Mouse (Mus musculus) embryonic facial prominence, embryonic 10.5 days (tissue): ENCODE data around the gene Car12. TPM values are rescaled to one million over a fixed set of nuclear protein-coding genes. Genes with fewer than 3 reads are reported as not detected.

Source experiments
- DNase-seq: peaks from one replicate; pipeline ENCODE4 v3.0.0-alpha.2; 2017; ENCODE audit warnings: low spot score
- H3K27ac ChIP-seq: fragments of 300-500 bp; sonication (generic); replicated peaks from 2 replicates; pipeline ENCODE4 v1.5.1; 2016; ENCODE audit warnings: mild to moderate bottlenecking
- H3K27me3 ChIP-seq: fragments of 300-500 bp; sonication (generic); replicated peaks from 2 replicates; pipeline ENCODE4 v1.6.1; 2016; ENCODE audit warnings: low read depth, mild to moderate bottlenecking; ENCODE audit not compliant: poor library complexity, severe bottlenecking
- H3K36me3 ChIP-seq: fragments of 300-500 bp; sonication (generic); replicated peaks from 2 replicates; pipeline ENCODE4 v1.6.1; 2016; ENCODE audit warnings: mild to moderate bottlenecking, moderate library complexity
- H3K4me1 ChIP-seq: fragments of 300-500 bp; sonication (generic); 2 replicates; pipeline ENCODE4 v1.6.1; 2016
- H3K4me3 ChIP-seq: fragments of 300-500 bp; sonication (generic); 2 replicates; pipeline ENCODE4 v1.5.1; 2016; ENCODE audit warnings: mild to moderate bottlenecking, moderate library complexity
- H3K9me3 ChIP-seq: fragments of 300-500 bp; sonication (generic); 2 replicates; pipeline ENCODE4 v1.6.1; 2016; ENCODE audit warnings: mild to moderate bottlenecking
- WGBS: fragments of 180-500 bp; shearing (Covaris S2); methylation state at CpG from one replicate; pipeline ENCODE4 v1.1.7; 2016; 5-methylcytosine and 5-hydroxymethylcytosine counted together
- polyA plus RNA-seq: library from polyadenylated mRNA; unstranded; fragments of >200 nt; fragmentation: Nextera tagmentation; extraction: Ambion mirVana; gene quantifications from 2 replicates; pipeline ENCODE4 v1.2.1, GENCODE M21; 2016

The Car12 gene
- polyA plus RNA-seq, 1 experiment from 2014 or later: 6.5 TPM

GRCm38 (mm10) chr9:66720686-66721450 lies 7.4 kb downstream of the Car12 start:
- WGBS: 90% methylated on average over 8 of the region's 8 CpGs
- Histone ChIP-seq H3K36me3 (no peaks in the 10 kb centered on the region), H3K4me3 (no peak overlapping the region), H3K9me3 (no peaks in the 10 kb centered on the region), H3K4me1 (peaks cover 19% of the 10 kb centered on the region), H3K27ac (peak overlapping the region; percentile 10; the same call in 1 of the 2 replicates), H3K27me3 (peaks cover 6% of the 10 kb centered on the region; the same call in 1 of the 2 replicates)
- no peak for DNase-seq

GRCm38 (mm10) chr9:66722187-66722868 lies 8.8 kb downstream of the Car12 start:
- Histone ChIP-seq H3K27ac (peak overlapping the region; percentile 68), H3K36me3 (no peaks in the 10 kb centered on the region), H3K4me1 (peaks cover 31% of the 10 kb centered on the region), H3K27me3 (no peaks in the 10 kb centered on the region), H3K9me3 (no peaks in the 10 kb centered on the region), H3K4me3 (no peak overlapping the region)
- peak; percentile 65 for DNase-seq
- WGBS: 68% methylated on average over 5 of the region's 5 CpGs

- 38% methylated on average over 5 of the region's 5 CpGs for whole genome bisulfite sequencing
- peak overlapping the region; percentile 68 for H3K27ac ChIP-seq
- H3K4me1 ChIP-seq: peaks cover 36% of the 10 kb centered on the region
- no peaks in the 10 kb centered on the region for H3K36me3 ChIP-seq
- H3K4me3 ChIP-seq: no peak overlapping the region
- no peaks in the 10 kb centered on the region for H3K9me3 ChIP-seq
- DNase-seq: no peak
- H3K27me3 ChIP-seq: no peaks in the 10 kb centered on the region
Observed at GRCm38 (mm10) chr9:66722869-66723272, 9.4 kb downstream of the Car12 start.

DNA sequence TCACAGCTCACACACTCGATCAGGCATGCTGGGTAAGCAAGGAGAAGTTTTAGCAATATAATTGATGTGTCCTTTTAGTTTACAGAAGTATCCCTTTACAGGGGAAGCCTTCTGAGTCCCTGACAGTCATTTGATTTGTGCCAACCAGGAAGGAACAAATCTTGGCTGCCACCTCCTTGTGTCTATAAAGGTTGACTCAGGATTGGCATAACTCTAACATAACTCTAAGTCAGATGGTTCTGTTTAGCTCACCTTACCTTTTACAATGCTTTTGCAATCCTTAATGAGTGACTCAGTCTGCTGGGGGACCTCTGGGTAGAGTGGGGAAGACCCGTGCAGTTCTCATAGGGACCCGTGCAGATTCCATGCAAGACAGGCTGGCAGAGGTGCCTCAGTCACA lies 12.1 kb downstream of the Car12 start:
- Histone ChIP-seq H3K9me3 (no peaks in the 10 kb centered on the region), H3K4me1 (peaks cover 40% of the 10 kb centered on the region), H3K36me3 (no peaks in the 10 kb centered on the region), H3K27ac (no peak overlapping the region), H3K27me3 (no peaks in the 10 kb centered on the region), H3K4me3 (no peak overlapping the region)
- no peak for DNase-seq
- WGBS: 87% methylated on average over 3 of the region's 3 CpGs

DNA sequence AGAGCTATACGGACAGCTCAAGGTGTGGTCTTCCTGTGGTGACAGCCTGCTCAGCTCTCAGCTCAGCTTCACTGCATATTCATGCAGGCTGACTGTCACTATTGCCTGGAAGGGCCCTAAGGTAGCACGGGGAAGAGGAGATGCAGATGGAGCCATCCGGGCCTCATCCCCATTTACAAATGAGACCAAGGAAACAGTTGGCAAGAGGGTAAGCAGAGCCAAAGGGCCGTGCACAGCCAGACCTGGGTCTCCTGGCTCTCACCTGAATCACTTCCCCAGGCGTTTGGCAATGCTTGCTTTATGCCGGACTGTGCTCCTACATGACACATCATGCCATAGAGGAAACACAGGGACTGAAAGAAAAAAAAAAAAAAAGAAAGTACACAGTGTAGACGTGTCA lies 13.8 kb downstream of the Car12 start:
- Histone ChIP-seq H3K27ac (no peak overlapping the region), H3K4me3 (no peak overlapping the region), H3K9me3 (no peaks in the 10 kb centered on the region), H3K27me3 (no peaks in the 10 kb centered on the region), H3K36me3 (no peaks in the 10 kb centered on the region), H3K4me1 (peaks cover 39% of the 10 kb centered on the region)
- 74% methylated on average over 7 of the region's 7 CpGs for WGBS
- DNase-seq: no peak

DNA sequence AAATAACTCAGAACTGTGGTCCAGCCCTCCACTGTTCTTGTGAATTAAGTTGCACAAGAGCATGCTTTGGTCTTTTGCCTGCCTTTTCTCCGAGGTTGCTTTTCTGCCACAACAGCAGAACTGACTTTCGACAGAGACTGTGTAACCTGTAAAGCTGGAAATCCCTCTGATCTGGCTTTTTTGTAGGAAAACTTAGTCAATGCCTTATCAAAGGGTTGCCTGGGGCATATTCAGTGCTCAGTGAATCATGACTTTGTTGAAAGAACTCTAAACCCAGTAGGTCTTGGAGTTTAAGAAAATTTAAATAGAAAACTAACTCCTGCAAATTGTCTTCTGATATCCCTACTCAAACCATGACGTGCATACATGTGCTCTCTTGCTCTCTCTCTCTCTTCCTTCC lies 17.1 kb downstream of the Car12 start:
- no peaks in the 10 kb centered on the region for H3K9me3 ChIP-seq
- no peaks in the 10 kb centered on the region for H3K36me3 ChIP-seq
- WGBS: 54% methylated on average over 3 of the region's 3 CpGs
- H3K27me3 ChIP-seq: no peaks in the 10 kb centered on the region
- no peak for DNase-seq
- no peak overlapping the region for H3K4me3 ChIP-seq
- H3K4me1 ChIP-seq: peaks cover 35% of the 10 kb centered on the region
- no peak overlapping the region for H3K27ac ChIP-seq

GRCm38 (mm10) chr9:66731284-66731683 lies 17.8 kb downstream of the Car12 start:
- Histone ChIP-seq H3K36me3 (no peaks in the 10 kb centered on the region), H3K4me3 (no peak overlapping the region), H3K27ac (no peak overlapping the region), H3K4me1 (peaks cover 33% of the 10 kb centered on the region), H3K9me3 (no peaks in the 10 kb centered on the region), H3K27me3 (no peaks in the 10 kb centered on the region)
- WGBS: 83% methylated on average over 7 of the region's 7 CpGs
- no peak for DNase-seq

- Histone ChIP-seq H3K4me1 (peaks cover 17% of the 10 kb centered on the region), H3K36me3 (no peaks in the 10 kb centered on the region), H3K27ac (0 out of 2 replicates have a peak overlapping the region, but pooled peaks have one; percentile 35)
Observed at GRCm38 (mm10) chr9:66732791-66733691, 19.6 kb downstream of the Car12 start.

GRCm38 (mm10) chr9:66734568-66734967 lies 21.1 kb downstream of the Car12 start:
- H3K9me3 ChIP-seq: no peaks in the 10 kb centered on the region
- no peak overlapping the region for H3K27ac ChIP-seq
- H3K27me3 ChIP-seq: no peaks in the 10 kb centered on the region
- 89% methylated on average over 6 of the region's 6 CpGs for WGBS
- H3K4me1 ChIP-seq: peaks cover 16% of the 10 kb centered on the region
- no peaks in the 10 kb centered on the region for H3K36me3 ChIP-seq
- no peak overlapping the region for H3K4me3 ChIP-seq
- no peak for DNase-seq

More at GRCm38 (mm10) chr9:66732791-66733691, 19.6 kb downstream of the Car12 start:
- Histone ChIP-seq H3K27me3 (no peaks in the 10 kb centered on the region), H3K4me3 (no peak overlapping the region), H3K9me3 (no peaks in the 10 kb centered on the region)
- DNase-seq: peak; percentile 27
- WGBS: 53% methylated on average over 15 of the region's 15 CpGs

GRCm38 (mm10) chr9:66735122-66735521 lies 21.6 kb downstream of the Car12 start:
- peaks cover 16% of the 10 kb centered on the region for H3K4me1 ChIP-seq
- H3K27me3 ChIP-seq: no peaks in the 10 kb centered on the region
- WGBS: 93% methylated on average over 2 of the region's 2 CpGs

DNA sequence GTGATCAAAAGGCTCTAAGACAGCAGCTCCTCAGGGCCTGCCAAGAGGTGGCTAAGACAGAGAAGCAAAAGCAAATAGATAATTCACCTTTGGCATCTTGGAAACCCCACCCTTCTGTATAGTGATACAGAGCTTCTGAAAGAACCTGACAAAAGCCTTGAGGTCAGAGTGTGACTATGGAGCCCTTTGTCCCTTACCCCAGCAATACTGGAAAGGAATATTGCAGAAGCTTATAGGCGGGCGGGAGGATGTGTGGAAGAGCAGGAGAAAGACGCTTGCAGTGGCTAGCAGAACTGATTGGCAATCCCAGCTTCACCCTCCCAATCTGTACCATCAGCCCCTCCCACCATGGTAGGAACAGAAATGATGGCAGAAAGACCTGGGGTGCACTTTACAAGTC lies 22.5 kb downstream of the Car12 start:
- Histone ChIP-seq H3K27me3 (no peaks in the 10 kb centered on the region), H3K27ac (no peak overlapping the region), H3K36me3 (no peaks in the 10 kb centered on the region), H3K9me3 (no peaks in the 10 kb centered on the region), H3K4me3 (no peak overlapping the region), H3K4me1 (peaks cover 10% of the 10 kb centered on the region)
- no peak for DNase-seq
- 85% methylated on average over 3 of the region's 3 CpGs for WGBS

More at GRCm38 (mm10) chr9:66735122-66735521, 21.6 kb downstream of the Car12 start:
- Histone ChIP-seq H3K4me3 (no peak overlapping the region), H3K9me3 (no peaks in the 10 kb centered on the region), H3K36me3 (no peaks in the 10 kb centered on the region), H3K27ac (no peak overlapping the region)
- DNase-seq: no peak

DNA sequence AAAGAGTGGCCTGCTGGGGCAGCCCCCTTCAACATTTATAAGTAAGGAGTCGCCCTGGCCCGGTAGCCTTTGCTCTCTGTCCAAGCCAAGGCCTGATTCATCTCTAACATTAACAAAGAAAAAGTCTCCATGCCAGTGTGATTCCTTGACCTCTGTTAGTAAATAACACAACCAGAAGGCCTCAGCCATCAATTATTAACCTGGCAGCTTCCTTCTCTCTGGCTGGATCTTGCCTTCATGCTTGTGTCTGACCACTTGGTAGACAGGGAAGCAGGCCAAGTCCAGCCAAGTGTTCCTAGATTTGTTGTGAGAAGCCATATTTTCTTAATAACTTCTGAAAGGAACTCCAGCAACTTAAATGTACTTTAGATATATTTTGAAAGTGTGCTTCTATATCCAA lies 23.1 kb downstream of the Car12 start:
- Histone ChIP-seq H3K9me3 (no peaks in the 10 kb centered on the region), H3K27me3 (no peaks in the 10 kb centered on the region), H3K27ac (no peak overlapping the region), H3K4me1 (peaks cover 8% of the 10 kb centered on the region), H3K36me3 (no peaks in the 10 kb centered on the region), H3K4me3 (no peak overlapping the region)
- WGBS: 91% methylated on average over 2 of the region's 2 CpGs
- DNase-seq: no peak
